Mouse (Mus musculus) stomach, embryonic 16.5 days (tissue): ENCODE measurements around the gene Prss38. TPM values are rescaled to one million over a fixed set of nuclear protein-coding genes. Genes with fewer than 3 reads are reported as not detected.

Experiments
- ATAC-seq: fragments of 200-750 bp; cut with Nextera tagmentation; 2 replicates; pipeline ENCODE4 v1.8.0; 2017; ENCODE audit warnings: moderate number of reproducible peaks, moderate TSS enrichment; ENCODE audit not compliant: insufficient read depth, low FRiP score
- H3K27ac ChIP-seq: fragments of 300-500 bp; sonication (generic); 2 replicates; pipeline ENCODE4 v1.5.1; 2014; ENCODE audit warnings: low read length
- H3K27me3 ChIP-seq: fragments of 300-500 bp; sonication (generic); 2 replicates; pipeline ENCODE4 v1.6.1; 2014; ENCODE audit warnings: low read length, control low read depth, mixed read lengths; ENCODE audit not compliant: control insufficient read depth, insufficient read depth
- H3K36me3 ChIP-seq: fragments of 300-500 bp; sonication (generic); 2 replicates; pipeline ENCODE4 v1.6.1; 2014; ENCODE audit warnings: low read length; ENCODE audit not compliant: control insufficient read depth, insufficient read depth
- H3K4me1 ChIP-seq: fragments of 300-500 bp; sonication (generic); 2 replicates; pipeline ENCODE4 v1.6.1; 2014; ENCODE audit warnings: low read length, control low read depth, mixed read lengths; ENCODE audit not compliant: control insufficient read depth, insufficient read depth
- H3K4me2 ChIP-seq: fragments of 300-500 bp; sonication (generic); 2 replicates; pipeline ENCODE4 v1.6.1; 2014; ENCODE audit warnings: low read depth, low read length, mixed read lengths
- H3K4me3 ChIP-seq: fragments of 300-500 bp; sonication (generic); replicated peaks from 2 replicates; pipeline ENCODE4 v1.5.1; 2014; ENCODE audit warnings: mild to moderate bottlenecking, low read length
- H3K9ac ChIP-seq: fragments of 300-500 bp; sonication (generic); 2 replicates; pipeline ENCODE4 v1.6.1; 2014; ENCODE audit warnings: low read length
- H3K9me3 ChIP-seq: fragments of 300-500 bp; sonication (generic); replicated peaks from 2 replicates; pipeline ENCODE4 v1.6.1; 2016; ENCODE audit warnings: low read length, control low read depth; ENCODE audit not compliant: control insufficient read depth
- WGBS: fragments of 180-500 bp; shearing (Covaris S2); extraction: QIAGEN DNeasy Blood & Tissue Kit; methylation state at CpG from one replicate; pipeline ENCODE4 v1.1.7; 2014; 5-methylcytosine and 5-hydroxymethylcytosine counted together
- polyA plus RNA-seq: library from polyadenylated mRNA; unstranded; fragments of >200 nt; fragmentation: Nextera tagmentation; extraction: Ambion mirVana; gene quantifications from 2 replicates; pipeline ENCODE4 v1.2.1, GENCODE M21; 2015

The Prss38 gene
- polyA plus RNA-seq, 1 experiment from 2014 or later, result not detected

DNA sequence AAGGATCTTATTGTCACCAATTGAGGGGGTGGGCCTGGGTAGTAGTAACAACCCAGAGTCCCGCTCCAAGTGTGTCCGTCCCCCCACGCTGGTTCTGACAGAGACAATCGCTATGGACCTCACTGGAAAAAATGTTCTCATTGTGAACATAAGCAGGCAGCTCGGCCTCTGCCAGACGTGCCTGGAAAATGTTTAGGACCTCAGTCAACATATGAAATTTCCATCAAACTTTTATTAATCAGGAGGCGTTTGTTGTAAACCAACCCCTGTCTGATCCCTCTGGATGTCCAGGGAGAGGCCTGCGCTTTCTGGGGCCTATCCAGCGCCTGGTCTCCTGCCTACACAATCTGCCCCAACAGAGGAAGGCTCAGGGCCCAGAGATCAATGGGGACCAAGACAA lies 11.4 kb downstream of the Prss38 start:
- Histone ChIP-seq H3K9ac (peak overlapping the region; percentile 61), H3K4me1 (peaks cover 19% of the 10 kb centered on the region), H3K36me3 (no peaks in the 10 kb centered on the region), H3K4me3 (no peak overlapping the region), H3K27ac (peak overlapping the region; percentile 98), H3K27me3 (no peaks in the 10 kb centered on the region), H3K4me2 (no peak overlapping the region), H3K9me3 (no peaks in the 10 kb centered on the region)
- ATAC-seq, result peak; percentile 67; the same call in 1 of the 2 replicates
- WGBS, result 52% methylated on average over 9 of the region's 9 CpGs

DNA sequence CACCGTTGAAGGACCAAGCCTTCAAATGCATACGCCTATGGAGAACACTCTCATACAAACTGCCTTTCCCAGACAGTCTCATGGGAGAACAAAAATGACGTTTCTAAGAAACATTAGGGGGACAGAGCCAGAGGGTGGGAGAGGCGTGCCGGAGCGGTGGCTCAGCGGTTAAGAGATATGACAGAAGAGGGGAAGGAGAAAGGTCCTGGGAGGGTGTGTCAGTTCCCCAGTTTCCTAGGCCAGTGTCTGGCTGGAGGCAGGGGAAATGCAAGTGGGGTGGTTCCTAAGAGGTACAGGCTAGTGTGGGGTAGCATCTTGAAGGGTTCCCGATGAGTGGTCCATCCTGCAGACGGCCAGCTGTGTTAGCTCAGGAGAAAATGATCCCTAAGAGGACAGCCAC lies 14.2 kb downstream of the Prss38 start:
- H3K27ac ChIP-seq, result no peak overlapping the region
- H3K4me3 ChIP-seq, result no peak overlapping the region
- H3K4me2 ChIP-seq, result no peak overlapping the region
- 71% methylated on average over 9 of the region's 9 CpGs for WGBS
- H3K4me1 ChIP-seq, result peaks cover 24% of the 10 kb centered on the region
- H3K9me3 ChIP-seq, result no peaks in the 10 kb centered on the region
- ATAC-seq, result no peak
- H3K27me3 ChIP-seq, result no peaks in the 10 kb centered on the region
- H3K36me3 ChIP-seq, result no peaks in the 10 kb centered on the region
- H3K9ac ChIP-seq, result no peak overlapping the region

DNA sequence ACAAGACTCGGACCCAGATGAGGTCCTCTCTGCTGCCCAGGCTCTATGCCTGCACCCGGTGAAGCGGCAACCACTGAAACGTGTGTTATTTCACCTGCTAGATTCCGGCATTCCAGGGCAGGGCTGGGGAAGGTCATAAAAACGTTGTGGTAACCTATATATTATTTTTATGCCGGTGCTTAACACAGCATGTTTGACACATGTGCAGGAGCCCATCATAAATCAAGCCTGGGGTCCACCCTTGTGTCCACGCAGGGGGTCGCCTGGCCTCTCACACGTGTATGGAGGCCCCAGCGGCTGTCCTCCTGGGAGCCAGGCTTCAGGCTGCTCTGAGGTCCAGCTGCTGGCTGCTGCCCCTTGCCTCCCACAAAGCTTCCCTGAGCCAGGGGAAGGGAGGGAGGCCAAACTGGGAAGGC lies 18.6 kb downstream of the Prss38 start:
- peak; percentile 56; the same call in 1 of the 2 replicates for ATAC-seq
- no peak overlapping the region for H3K9ac ChIP-seq
- no peak overlapping the region for H3K4me3 ChIP-seq
- H3K27ac ChIP-seq, result no peak overlapping the region
- no peaks in the 10 kb centered on the region for H3K36me3 ChIP-seq
- no peaks in the 10 kb centered on the region for H3K27me3 ChIP-seq
- H3K9me3 ChIP-seq, result no peaks in the 10 kb centered on the region
- H3K4me1 ChIP-seq, result 0 out of 2 replicates have a peak, but pooled peaks cover 5% of the 10 kb centered on the region
- no peak overlapping the region for H3K4me2 ChIP-seq
- WGBS, result 49% methylated on average over 11 of the region's 11 CpGs

DNA sequence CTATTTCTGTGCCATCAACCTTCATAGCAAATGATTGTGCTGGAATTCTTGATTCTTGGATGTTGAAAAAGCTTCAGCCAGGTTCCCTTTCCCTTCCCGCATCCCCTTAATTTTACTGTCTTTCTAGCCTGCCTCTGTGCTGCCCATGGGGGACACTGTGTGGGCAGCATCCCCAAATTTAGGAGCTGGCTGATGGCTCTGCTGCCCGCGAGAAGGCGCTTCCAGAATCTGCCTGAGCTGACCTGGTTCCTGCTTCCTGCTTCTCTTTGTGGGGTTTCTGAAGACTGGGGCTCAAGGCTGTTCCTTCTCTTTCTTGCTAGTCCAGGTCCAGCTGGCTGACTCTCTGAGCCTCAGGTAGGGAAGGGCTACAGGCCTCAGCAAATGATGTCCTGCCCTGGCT lies 20.7 kb downstream of the Prss38 start:
- no peaks in the 10 kb centered on the region for H3K27me3 ChIP-seq
- no peak overlapping the region for H3K4me2 ChIP-seq
- no peak overlapping the region for H3K27ac ChIP-seq
- no peak for ATAC-seq
- H3K9ac ChIP-seq, result no peak overlapping the region; the same call in 1 of the 2 replicates
- H3K4me1 ChIP-seq, result peaks cover 11% of the 10 kb centered on the region; the same call in 1 of the 2 replicates
- WGBS, result 87% methylated on average over 4 of the region's 4 CpGs
- no peaks in the 10 kb centered on the region for H3K36me3 ChIP-seq
- no peaks in the 10 kb centered on the region for H3K9me3 ChIP-seq
- H3K4me3 ChIP-seq, result no peak overlapping the region

DNA sequence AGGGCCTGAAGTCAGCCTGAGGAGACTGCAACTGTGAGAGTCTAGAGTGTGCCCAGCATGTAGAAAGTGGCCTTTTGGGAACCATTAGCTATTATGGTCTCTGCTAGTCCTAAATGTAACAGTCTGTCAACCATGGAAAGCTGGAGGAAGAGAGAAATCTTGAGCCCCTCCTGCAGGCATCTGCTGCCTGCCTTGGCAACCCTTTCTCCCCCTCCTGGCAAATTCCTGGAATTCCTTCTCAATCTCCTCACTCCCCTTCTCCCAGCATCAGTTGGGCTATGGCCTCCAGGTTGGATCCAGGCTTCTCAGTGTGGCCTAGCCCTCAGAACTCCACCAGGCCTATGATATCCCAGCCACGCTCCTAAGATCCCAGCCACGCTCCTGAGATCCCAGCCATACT lies 25.1 kb downstream of the Prss38 start:
- no peak for ATAC-seq
- Histone ChIP-seq H3K36me3 (no peaks in the 10 kb centered on the region), H3K27me3 (no peaks in the 10 kb centered on the region), H3K4me3 (no peak overlapping the region), H3K9ac (no peak overlapping the region), H3K27ac (no peak overlapping the region), H3K4me1 (peaks cover 16% of the 10 kb centered on the region), H3K9me3 (no peaks in the 10 kb centered on the region), H3K4me2 (no peak overlapping the region)
- 73% methylated on average over 2 of the region's 2 CpGs for WGBS

DNA sequence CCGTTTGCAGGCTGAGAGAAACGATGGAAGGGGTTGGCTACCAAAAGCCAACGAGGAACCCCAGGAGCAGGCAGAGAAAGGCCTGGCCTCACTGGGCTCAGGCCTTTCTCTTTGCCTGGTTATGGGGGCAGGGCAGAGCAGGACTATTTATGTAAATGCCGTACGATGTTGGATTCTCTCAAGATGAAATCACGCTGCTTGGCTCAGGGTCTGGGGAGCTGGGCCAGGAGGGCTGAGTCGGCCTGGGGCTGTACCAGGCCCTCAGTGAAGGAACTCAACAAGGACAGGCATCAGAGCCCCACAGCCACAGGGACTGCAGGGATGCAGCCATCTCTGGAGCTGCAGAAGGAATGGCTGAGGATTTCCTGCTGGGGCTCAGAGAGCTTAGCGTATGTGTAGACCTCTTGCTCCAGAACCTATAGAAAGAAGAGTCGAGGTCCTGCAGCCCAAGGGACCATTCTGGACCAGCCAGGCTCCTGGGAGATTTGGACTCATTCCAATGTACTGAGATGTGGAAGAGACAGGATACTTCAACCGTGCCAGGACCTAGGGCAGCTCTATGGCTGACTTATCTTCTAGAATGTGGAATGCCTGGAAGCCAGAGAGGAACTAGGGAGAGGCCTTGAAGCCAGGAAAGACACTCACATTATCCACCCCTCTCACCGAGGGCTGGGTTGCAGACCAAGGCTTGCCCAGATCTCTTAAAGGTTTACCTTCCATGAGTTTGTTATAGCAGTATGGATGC lies 29.1 kb downstream of the Prss38 start:
- no peaks in the 10 kb centered on the region for H3K36me3 ChIP-seq
- H3K27ac ChIP-seq, result peak overlapping the region; percentile 84
- H3K4me3 ChIP-seq, result no peak overlapping the region
- no peak overlapping the region for H3K4me2 ChIP-seq
- H3K4me1 ChIP-seq, result peaks cover 16% of the 10 kb centered on the region
- peak; percentile 84; the same call in 1 of the 2 replicates for ATAC-seq
- H3K9ac ChIP-seq, result no peak overlapping the region
- no peaks in the 10 kb centered on the region for H3K27me3 ChIP-seq
- WGBS, result 51% methylated on average over 11 of the region's 11 CpGs
- H3K9me3 ChIP-seq, result no peaks in the 10 kb centered on the region

DNA sequence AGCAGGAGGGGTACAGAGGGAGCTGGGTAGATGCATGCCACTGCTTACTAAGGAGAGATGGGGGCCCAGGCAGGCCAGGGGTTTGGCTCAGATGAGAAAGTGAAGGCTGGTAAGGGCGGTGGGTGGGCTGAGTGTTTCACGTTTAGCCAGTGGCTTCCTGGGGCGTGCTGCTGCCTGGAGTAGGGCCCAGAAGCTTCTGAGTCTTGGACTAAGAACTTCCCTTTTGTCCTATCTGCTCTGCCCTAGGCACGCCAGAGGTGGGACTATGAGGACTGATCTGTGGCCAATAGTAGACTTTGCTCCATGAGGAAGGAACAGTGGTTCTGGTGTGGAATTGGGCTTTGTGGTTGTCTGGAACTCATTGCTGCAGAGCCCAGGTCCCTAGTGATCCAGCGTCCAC lies 32.5 kb downstream of the Prss38 start:
- Histone ChIP-seq H3K4me3 (no peak overlapping the region), H3K4me2 (no peak overlapping the region), H3K36me3 (no peaks in the 10 kb centered on the region), H3K27ac (no peak overlapping the region), H3K27me3 (no peaks in the 10 kb centered on the region), H3K4me1 (peaks cover 10% of the 10 kb centered on the region), H3K9me3 (no peaks in the 10 kb centered on the region), H3K9ac (no peak overlapping the region)
- 75% methylated on average over 5 of the region's 5 CpGs for WGBS
- ATAC-seq, result no peak

DNA sequence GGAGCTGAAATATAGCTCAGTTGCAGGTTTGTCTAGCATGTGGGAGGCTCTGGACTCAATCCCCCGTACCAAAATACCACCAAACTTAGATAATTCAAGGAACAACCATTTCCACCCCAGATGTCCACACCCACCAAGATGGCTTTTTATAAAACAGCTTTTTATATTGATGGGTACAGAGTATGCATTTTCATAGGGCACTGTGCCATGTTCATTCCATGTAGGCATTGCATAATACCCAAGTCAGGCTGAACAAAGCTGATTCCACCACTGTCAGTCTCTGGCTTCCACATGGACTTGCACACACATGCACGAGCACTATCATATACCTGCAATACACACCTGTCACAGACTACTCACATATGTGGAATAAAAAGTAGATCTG lies 36.7 kb downstream of the Prss38 start:
- no peak overlapping the region for H3K4me2 ChIP-seq
- H3K4me3 ChIP-seq, result no peak overlapping the region
- H3K27ac ChIP-seq, result no peak overlapping the region
- H3K27me3 ChIP-seq, result no peaks in the 10 kb centered on the region
- peaks cover 5% of the 10 kb centered on the region; the same call in 1 of the 2 replicates for H3K4me1 ChIP-seq
- no peak for ATAC-seq
- no peaks in the 10 kb centered on the region for H3K36me3 ChIP-seq
- H3K9ac ChIP-seq, result no peak overlapping the region
- no peaks in the 10 kb centered on the region for H3K9me3 ChIP-seq
- 88% methylated on average over 2 of the region's 2 CpGs for WGBS

DNA sequence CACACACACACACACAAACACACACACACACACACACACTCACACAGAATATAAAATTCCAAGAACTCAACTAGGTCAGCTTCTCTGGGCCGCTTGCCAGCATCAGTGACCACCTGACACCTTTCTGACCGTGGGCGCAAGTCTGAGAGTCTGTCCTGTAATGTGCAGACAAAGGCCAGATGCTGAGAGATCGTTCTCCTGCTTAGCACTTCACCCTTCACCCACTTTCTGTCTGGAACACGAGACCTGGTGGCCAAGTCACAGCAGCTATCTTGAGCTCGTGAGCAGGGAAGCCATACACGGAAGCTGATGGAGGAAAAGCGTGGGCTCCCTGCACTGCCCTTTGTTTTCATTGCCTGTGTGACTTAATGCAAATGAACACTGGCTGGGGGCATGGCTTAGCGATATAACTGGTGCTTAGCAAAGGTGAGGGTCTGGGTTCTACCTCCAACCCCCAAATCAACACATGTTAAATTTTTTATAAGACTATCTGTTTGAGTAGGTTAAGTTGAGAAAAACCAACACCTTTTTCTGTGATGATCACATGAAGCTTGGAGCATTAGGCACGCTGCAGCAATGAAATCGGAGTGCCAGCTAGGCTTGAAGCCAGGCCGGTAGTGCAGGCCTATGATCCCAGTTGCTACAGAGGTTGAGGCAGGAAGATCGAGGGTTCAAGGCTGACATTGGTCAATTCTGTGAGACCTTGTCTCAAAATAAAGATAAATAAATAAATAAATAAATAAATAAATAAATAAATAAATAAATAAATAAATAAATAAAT lies 37.3 kb downstream of the Prss38 start:
- no peak for ATAC-seq
- 62% methylated on average over 13 of the region's 13 CpGs for WGBS
- no peak overlapping the region for H3K27ac ChIP-seq
- H3K27me3 ChIP-seq, result no peaks in the 10 kb centered on the region
- H3K4me1 ChIP-seq, result peaks cover 10% of the 10 kb centered on the region; the same call in 1 of the 2 replicates
- no peak overlapping the region for H3K4me3 ChIP-seq
- H3K9ac ChIP-seq, result no peak overlapping the region
- no peak overlapping the region for H3K4me2 ChIP-seq
- no peaks in the 10 kb centered on the region for H3K9me3 ChIP-seq
- no peaks in the 10 kb centered on the region for H3K36me3 ChIP-seq
